Mouse (Mus musculus): ENCODE data around the gene Ppp1ca. TPM values are rescaled to one million over a fixed set of nuclear protein-coding genes. Genes with fewer than 3 reads are reported as not detected.
A peak's percentile ranks its signal among the peaks of the same experiment; 100 is the strongest.

Ppp1ca gene
- total RNA-seq, 2 experiments from 2014 or later = 293 to 299 TPM

DNA sequence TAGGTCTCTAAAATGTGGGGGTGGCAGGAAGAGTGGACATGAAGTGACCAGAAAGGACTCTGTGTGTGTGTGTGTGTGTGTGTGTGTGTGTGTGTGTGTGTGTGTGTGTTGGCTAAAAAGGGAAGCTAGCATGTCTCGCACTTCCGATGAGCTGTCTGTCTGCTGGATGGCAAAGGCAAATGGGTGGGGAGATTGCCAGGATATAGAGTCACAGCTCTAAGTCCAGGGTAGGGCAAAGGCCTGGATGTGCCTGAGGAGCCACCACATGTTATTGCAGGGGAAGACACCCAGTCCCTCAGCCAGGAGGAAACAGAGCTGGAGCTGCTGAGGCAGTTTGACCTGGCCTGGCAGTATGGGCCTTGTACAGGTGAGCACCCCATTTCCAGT is 40.3 kb downstream of the Ppp1ca start:
- peak in 1 of 2 experiments; percentile 74 for DNase-seq

DNA sequence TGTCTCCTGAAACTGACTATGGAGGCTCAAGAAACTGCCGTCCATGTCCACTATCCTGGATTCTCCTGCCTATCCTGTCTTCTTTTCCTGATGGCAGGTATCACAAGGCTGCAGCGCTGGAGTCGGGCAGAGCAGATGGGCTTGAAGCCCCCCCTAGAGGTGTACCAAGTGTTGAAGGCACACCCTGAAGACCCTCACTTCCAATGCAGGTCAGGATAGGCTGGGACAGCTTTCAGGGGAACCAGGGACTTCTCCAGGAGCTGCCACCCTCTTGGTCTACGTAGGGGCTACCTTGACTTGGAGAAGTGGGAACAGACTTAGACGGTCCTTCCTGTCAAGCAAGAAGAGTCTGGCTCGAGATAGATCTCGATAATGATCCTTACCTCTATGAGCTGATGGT is 40.8 kb downstream of the Ppp1ca start:
- DNase-seq = no peak

DNA sequence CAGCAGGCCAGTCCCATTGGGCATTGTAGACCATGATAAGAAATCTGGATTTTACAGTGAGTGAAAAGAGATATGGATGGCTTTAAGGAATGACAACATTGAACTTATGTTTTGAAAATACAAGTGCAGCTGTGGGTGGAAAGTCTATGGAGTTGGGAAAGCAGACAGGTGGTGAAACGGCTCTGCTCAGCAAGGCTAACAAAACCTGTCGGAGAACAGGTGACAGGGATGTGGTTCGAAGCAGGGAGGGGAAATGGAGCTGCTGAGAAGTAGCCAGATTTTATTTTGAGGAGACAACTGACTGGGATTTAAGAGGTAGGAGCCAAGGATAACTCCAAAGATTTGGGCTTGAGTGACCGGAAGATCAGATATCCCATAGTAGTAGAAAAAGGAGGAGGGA is 42.7 kb downstream of the Ppp1ca start:
- DNase-seq = no peak

DNA sequence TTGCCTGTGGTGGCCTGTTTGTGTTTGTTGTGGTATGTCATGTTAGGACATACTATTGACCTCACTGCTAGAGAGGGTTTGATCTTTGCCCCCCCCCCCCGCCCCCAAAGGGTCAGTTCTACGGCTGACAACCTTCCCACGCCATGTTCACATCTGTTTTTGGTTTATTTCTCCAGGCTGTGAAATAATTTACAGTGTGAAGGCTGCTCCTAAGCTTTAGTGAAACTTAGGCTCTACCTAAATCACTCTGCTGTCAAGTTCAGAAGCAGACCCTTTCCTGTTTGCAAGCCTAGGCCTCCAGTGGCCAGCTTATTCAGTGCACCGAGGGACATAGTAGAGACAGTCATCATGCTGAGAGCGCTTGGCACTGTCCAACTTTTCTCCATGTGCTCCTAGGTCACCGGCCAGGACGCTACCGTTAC is 48.4 kb downstream of the Ppp1ca start:
- no peak for DNase-seq

DNA sequence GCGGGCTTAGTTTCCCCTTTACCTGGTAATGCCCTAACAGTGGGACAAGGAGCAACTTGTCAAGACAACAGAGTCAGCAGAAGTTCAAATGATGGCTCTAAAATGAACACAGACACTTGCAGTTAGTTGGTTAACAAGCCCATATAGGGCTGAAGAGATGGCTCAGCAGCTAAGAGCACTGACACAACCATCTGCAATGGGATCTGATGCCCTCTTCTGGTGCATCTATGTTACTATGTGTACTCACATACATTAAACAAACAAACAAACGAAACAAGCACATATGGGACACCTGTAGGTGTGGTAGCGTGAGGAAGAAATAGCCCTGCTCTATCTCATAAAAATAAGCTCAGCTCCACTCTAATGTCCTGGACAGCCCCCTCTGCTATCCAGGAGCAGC is 50.6 kb downstream of the Ppp1ca start:
- DNase-seq = no peak

DNA sequence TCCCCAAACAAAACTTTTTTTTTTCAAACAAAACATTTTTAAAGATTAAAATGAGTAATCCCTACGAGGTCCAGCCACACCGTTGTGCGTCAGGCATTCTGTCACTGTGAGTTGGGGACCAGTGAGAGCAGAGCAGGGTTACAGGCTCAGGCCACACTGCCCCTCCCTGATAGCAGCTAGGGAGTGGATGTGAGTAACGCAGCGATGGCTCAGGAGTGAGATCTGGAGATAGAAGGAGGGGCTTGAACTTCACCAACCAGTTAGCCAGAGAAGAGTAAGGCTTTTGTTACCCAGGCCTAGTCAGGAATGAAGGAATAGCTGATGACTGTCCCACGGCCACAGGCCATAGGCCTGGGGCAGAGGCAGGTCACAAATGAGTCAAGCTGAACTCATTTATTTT is 52.9 kb downstream of the Ppp1ca start:
- no peak for DNase-seq

Small RNAs within 50 kb of the gene (microRNA-seq; reads per million reads assigned to microRNA genes)
- gene Gm26115 = 0 reads per million in 2 experiments

Other genes with a start within 250 kb of the Ppp1ca start
- gene Aldh3b3, start 233.4 kb upstream of the Ppp1ca start, total RNA-seq (2021) = under 1 TPM; 0.28 to 0.30 TPM
- gene Aldh3b2, start 219.7 kb upstream of the Ppp1ca start, total RNA-seq (2021) = under 1 TPM; 0.22 to 0.98 TPM
- gene Acy3, start 205.5 kb upstream of the Ppp1ca start, total RNA-seq (2021) = 10 to 100 TPM; 24.3 to 28.5 TPM
- gene Tbx10, start 199.3 kb upstream of the Ppp1ca start, total RNA-seq (2021) = not detected
- 100 to 1,000 TPM; 162 to 166 TPM for gene Nudt8, start 191.5 kb upstream of the Ppp1ca start, total RNA-seq (2021)
- gene Gm49405, start 191.4 kb upstream of the Ppp1ca start, total RNA-seq (2021) = 1 to 10 TPM in 1 of 2 experiments, under 1 TPM in 1; 0.84 to 1.1 TPM
- 100 to 1,000 TPM; 241 to 281 TPM for gene Doc2g, start 188.8 kb upstream of the Ppp1ca start, total RNA-seq (2021)
- gene Ndufv1, start 179.3 kb upstream of the Ppp1ca start, total RNA-seq (2021) = 1,000 to 10,000 TPM; 1,128 to 1,150 TPM
- 100 to 1,000 TPM; 350 to 400 TPM for gene Gstp1, start 154.1 kb upstream of the Ppp1ca start, total RNA-seq (2021)
- 100 to 1,000 TPM; 123 to 134 TPM for gene Gstp2, start 146.0 kb upstream of the Ppp1ca start, total RNA-seq (2021)
- gene Gstp3, start 132.5 kb upstream of the Ppp1ca start, total RNA-seq (2021) = not detected
- gene Cabp2, start 110.5 kb upstream of the Ppp1ca start, total RNA-seq (2021) = not detected
- 10 to 100 TPM; 34.5 to 37.8 TPM for gene Cdk2ap2, start 94.9 kb upstream of the Ppp1ca start, total RNA-seq (2021)
- gene Pitpnm1, start 92.1 kb upstream of the Ppp1ca start, total RNA-seq (2021) = 10 to 100 TPM; 16.1 to 21.2 TPM
- gene Aip, start 66.2 kb upstream of the Ppp1ca start, total RNA-seq (2021) = 10 to 100 TPM; 62.1 to 63.2 TPM
- gene Gpr152, start 52.3 kb upstream of the Ppp1ca start, total RNA-seq (2021) = under 1 TPM in 1 of 2 experiments, not detected in 1; 0.08 TPM
- gene Cabp4, start 48.0 kb upstream of the Ppp1ca start, total RNA-seq (2021) = under 1 TPM; 0.12 to 0.13 TPM
- gene Coro1b, start 43.4 kb upstream of the Ppp1ca start, total RNA-seq (2021) = 10 to 100 TPM; 38.3 to 47.6 TPM
- 1 to 10 TPM in 1 of 2 experiments, under 1 TPM in 1; 0.69 to 8.4 TPM for gene Ptprcap, start 38.5 kb upstream of the Ppp1ca start, total RNA-seq (2021)
- 10 to 100 TPM; 13.1 to 17.1 TPM for gene Rps6kb2, start 28.7 kb upstream of the Ppp1ca start, total RNA-seq (2021)
- gene Carns1, start 16.6 kb upstream of the Ppp1ca start, total RNA-seq (2021) = 10 to 100 TPM; 28.3 to 30.5 TPM
- gene Tbc1d10c, start 781 bp upstream of the Ppp1ca start, total RNA-seq (2021) = 10 to 100 TPM; 12.0 to 20.2 TPM
- 1 to 10 TPM; 4.5 to 4.8 TPM for gene Rad9a, start 9.6 kb downstream of the Ppp1ca start, total RNA-seq (2021)
- 1 to 10 TPM; 1.2 to 2.3 TPM for gene Clcf1, start 22.2 kb downstream of the Ppp1ca start, total RNA-seq (2021)
- gene AC109138.7, start 22.3 kb downstream of the Ppp1ca start, total RNA-seq (2021) = not detected
- gene Pold4, start 39.8 kb downstream of the Ppp1ca start, total RNA-seq (2021) = 10 to 100 TPM in 1 of 2 experiments, 1 to 10 TPM in 1; 9.1 to 19.9 TPM
- gene Ssh3, start 77.1 kb downstream of the Ppp1ca start, total RNA-seq (2021) = 1 to 10 TPM; 5.6 to 7.4 TPM
- 1 to 10 TPM in 1 of 2 experiments, under 1 TPM in 1; 0.92 to 2.1 TPM for gene Ankrd13d, start 91.1 kb downstream of the Ppp1ca start, total RNA-seq (2021)
- 10 to 100 TPM; 45.9 to 54.9 TPM for gene Grk2, start 114.2 kb downstream of the Ppp1ca start, total RNA-seq (2021)
- 10 to 100 TPM; 34.9 to 44.1 TPM for gene Kdm2a, start 206.2 kb downstream of the Ppp1ca start, total RNA-seq (2021)
- 1 to 10 TPM; 5.4 to 5.8 TPM for gene Rhod, start 247.4 kb downstream of the Ppp1ca start, total RNA-seq (2021)